Mouse (Mus musculus): Measurements from ENCODE around the gene Sgcd.
A peak's percentile ranks its signal among the peaks of the same experiment; 100 is the strongest.
"Not testable (repeated sequence)": the region's sequence is repeated elsewhere in the genome, so short reads cannot be mapped to it uniquely, and the experiment has no call there.

Gene Sgcd

GRCm38 (mm10) chr11:47446337-47446736, 542.4 kb downstream of the Sgcd start:
- DNase-seq, result no peak

DNA sequence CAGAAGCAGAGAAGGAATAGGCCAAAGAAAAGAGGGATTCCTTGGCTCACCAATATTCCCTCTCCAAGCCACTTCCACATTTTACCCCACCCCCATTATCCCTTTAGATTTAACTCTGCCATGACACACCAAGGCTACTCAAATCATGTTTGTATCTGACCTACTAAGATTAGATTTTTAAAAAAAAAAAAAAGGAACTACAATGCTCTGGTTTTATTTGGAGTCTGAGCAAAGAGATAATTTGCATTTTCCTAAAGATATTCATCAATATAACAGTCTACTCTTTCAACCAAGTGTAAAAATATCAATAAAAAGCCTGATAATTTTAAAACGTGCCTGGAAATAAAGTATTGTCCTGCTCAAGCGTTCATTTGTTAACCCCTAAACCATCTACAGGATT, 543.1 kb downstream of the Sgcd start:
- DNase-seq, result no peak

- no peak for DNase-seq
These were observed 546.5 kb downstream of the Sgcd start for GRCm38 (mm10) chr11:47442266-47442665.

DNA sequence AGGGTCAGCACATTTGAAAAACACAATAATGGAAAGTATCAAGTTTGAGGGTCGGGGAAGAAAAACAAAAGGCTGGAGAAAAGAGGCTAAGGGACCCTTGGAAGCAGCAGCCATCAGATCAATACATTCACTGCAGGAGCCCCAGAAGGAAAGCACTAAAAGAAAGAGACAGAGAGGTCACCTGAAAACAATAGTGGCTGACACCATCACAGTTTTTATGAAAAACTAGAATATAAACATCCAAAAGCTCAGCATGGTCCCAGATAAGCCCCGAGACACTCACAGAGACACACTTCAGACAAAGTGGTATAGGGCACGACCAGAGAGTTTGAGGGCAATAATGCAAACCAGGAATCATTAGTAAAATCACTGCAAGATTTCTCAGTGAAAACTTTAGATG, 589.2 kb downstream of the Sgcd start:
- no peak for DNase-seq

DNA sequence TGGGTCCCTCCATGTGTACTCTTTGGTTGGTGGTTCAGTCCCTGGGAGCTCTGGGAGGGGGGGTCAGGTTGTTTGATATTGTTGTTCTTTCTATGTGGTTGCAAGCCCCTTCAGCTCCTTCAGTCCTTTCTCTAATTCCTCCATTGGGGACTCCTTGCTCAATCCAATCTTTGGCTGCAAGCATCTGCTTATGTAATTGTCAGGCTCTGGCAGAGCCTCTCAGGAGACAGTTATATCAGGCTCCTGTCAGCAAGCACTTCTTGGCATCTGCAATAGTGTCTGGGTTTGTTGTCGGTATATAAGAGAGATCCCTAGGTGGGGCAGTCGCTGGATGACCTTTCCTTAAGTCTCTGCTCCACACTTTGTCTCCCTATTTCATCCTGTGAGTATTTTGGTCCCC, 598.0 kb downstream of the Sgcd start:
- DNase-seq, result not testable (repeated sequence)

GRCm38 (mm10) chr11:47389327-47389726, 599.4 kb downstream of the Sgcd start:
- no peak for DNase-seq

GRCm38 (mm10) chr11:47387726-47388125, 601.0 kb downstream of the Sgcd start:
- DNase-seq, result no peak

GRCm38 (mm10) chr11:47386136-47386535, 602.6 kb downstream of the Sgcd start:
- DNase-seq, result no peak

GRCm38 (mm10) chr11:47379630-47379958, 609.2 kb downstream of the Sgcd start:
- no peak for DNase-seq

- peak; percentile 12 for DNase-seq
These were observed 609.7 kb downstream of the Sgcd start for GRCm38 (mm10) chr11:47378843-47379629.

DNA sequence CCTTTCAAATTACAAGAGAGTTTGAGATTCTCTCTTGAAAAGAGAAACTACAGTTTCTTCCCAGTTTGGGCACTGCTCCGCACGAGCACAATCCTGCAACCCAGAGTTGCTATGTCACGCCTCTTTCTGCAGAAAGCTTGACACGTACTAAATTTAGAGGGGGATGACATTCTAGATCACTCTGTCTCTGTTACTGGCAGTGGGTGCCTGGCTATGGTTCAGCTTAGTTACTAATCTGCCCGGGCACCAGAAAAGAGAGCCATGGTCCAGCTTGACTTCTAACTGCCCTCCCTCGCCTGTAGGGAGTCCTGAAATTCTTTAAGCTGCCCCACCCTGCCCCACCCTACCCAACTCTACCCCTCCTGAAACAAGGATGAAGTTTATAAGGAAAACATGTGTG, 611.3 kb downstream of the Sgcd start:
- no peak for DNase-seq

- no peak for DNase-seq
These were observed 611.9 kb downstream of the Sgcd start for GRCm38 (mm10) chr11:47376915-47377314.

DNA sequence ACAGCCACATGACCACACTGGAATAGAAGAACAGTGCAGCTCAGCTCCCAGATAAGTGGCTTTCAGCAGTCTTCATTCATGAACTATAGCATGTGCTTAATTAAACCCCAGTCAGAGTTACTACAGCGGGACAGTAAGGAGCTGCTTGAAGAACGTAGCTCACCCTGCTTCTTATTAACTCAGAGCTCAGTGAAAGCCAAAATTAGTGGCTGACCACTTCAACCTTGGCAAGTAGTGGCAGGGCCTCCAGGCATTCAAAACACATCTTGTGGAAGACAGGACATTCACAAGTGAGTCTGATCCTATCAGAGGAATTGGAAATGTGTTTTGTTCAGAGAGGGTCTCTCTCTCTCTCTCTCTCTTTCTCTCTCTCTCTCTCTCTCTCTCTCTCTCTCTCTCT, 617.2 kb downstream of the Sgcd start:
- DNase-seq, result no peak

GRCm38 (mm10) chr11:47351585-47351984, 637.2 kb downstream of the Sgcd start:
- no peak for DNase-seq

GRCm38 (mm10) chr11:47343486-47343885, 645.3 kb downstream of the Sgcd start:
- no peak for DNase-seq

DNA sequence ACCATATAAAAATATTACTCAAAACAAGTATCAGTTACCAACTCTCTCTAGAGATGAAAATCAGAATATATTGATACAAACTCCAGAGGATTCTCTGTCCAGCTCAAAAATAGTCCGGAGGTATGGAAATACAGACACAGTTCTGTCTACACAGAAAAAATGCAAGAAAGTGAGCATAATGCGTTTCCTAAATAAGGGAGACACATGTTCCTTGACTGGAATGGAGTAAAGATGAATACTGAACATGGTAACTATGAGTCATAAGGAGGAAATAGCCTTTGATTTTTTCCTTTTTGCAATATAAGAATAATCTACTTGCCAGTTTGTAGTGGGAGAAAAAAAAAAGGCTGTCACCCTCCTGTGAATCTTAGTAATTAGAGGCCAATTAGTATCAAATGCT, 655.1 kb downstream of the Sgcd start:
- no peak for DNase-seq

GRCm38 (mm10) chr11:47305579-47305978, 683.2 kb downstream of the Sgcd start:
- no peak for DNase-seq

- no peak for DNase-seq
These were observed 683.9 kb downstream of the Sgcd start for GRCm38 (mm10) chr11:47304702-47305450.

DNA sequence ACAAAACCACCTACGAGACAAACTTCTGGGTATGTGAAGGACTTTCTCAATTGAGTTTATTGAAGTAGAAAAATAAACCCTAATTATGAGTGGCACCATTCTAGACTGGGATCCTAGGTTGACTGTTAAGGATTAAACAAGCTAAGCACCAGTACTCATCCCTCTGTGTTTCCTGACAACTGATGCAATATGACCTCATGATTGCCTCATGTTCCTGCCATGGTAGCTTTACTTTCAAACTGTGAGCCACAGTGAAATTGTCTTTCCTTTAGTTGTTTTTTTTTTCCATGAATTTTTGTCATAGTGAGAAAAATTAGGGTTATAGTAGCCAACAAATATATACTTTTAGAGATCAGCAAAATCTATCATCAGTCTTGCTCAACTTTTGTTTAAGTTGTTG, 689.0 kb downstream of the Sgcd start:
- DNase-seq, result no peak

- DNase-seq, result no peak
These were observed 690.9 kb downstream of the Sgcd start for GRCm38 (mm10) chr11:47297805-47298340.

DNA sequence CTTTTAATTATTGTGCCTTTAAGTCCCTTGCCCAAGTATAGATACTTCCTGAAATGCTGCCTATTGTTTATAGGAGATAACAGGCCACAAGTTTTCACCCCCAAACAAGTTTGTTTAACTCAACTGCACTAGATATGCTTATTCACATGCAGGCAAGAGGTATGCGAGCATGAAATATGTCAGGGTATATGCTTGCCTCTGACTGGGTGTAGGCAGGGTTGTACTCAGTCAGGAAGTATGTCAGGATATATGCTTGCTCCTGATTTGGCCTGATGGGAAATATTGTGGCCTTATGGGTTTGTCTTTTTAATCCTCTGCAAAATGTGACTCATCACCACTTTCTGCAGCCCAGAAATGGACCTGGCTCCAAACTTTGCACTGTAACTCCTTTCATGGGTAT, 694.0 kb downstream of the Sgcd start:
- no peak for DNase-seq

DNA sequence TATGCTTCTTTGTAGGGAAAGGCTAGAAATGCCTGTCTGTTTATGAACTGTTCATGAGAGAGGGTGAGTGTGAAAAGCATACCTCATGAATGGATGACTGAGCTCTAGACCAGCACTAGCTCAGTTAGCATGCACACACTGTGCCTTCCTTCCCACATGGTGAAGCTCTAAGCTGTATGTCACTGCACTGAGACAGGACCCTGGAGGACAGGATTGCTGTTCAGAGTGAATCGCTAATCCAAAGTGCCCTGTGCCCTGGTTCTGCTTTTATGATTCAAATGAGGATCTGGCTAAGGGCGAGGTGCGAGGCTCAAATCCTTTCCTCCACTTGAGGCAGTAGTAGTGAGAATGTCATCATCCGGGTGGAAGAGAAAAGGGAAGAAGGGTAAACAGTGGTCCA, 712.2 kb downstream of the Sgcd start:
- no peak for DNase-seq

GRCm38 (mm10) chr11:47268556-47268955, 720.2 kb downstream of the Sgcd start:
- peak; percentile 9 for DNase-seq

DNA sequence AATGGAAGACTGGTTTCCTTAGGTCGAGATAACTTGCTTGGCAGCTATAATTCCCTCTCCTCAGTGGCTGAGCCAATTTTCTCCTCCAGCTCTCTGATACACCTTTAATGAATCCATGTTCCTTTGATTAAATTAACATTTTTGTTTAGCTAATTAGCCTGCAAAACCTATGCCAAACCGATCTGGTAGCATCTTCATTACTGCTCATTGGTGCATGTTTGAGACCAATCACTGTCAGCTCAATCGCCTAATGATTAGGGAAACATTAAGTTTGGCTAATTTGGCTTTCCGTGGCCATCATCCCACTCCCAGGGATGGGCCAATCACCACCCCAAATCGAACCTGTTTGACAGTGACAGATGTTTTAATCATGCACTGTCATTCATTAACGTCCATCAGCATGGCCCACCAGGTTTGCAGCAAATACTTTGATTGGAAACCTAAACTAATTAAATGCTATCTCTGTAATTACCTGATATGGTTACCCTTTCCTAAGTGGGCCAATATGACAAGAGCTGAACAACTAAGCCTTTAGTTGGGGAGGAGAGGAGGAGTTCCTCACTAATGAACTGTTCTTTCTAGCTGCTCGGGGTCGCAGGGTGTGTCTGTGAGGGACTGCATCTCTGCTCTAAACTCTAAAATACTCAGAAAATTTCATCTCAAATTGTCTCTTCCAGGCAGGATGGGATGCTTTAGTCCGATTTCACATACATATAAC, 724.3 kb downstream of the Sgcd start:
- DNase-seq, result no peak

All from right cerebral cortex, postnatal 14 days (tissue).